Mouse (Mus musculus) liver, postnatal 0 days (tissue): ENCODE measurements around the gene Mroh2a.

Experiments
- CTCF ChIP-seq: sonication (generic); IDR thresholded peaks from 2 replicates; pipeline ENCODE4 v1.5.1; 2016; ENCODE audit warnings: antibody characterized with exemption, low read depth
- EP300 ChIP-seq: IDR thresholded peaks from 2 replicates; pipeline ENCODE4 v1.6.1; 2016; ENCODE audit warnings: antibody characterized with exemption, low read depth, mild to moderate bottlenecking

DNA sequence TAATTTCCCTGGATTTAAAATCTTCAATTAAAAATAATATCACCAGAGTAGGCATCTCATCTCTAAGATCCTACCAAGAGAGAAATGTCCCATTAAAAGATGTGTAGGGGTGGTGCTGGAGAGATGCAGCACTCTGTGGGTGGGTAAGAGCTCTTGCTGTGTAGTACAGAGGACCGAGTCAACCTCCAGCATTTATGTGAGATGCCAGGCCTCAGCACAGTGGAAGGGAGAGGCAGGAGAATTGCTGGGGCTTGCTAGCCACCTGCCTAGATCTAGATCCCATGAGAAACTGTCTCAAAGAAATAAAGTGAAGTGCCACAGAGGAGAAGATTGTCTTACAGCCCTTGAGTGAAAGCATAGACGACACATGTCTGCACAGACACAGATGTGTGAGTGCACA lies 10.2 kb upstream of the Mroh2a start:
- TF ChIP-seq EP300 (no peak), CTCF (no peak)
